Mouse (Mus musculus): ENCODE results near the gene Gpx8.

DNA sequence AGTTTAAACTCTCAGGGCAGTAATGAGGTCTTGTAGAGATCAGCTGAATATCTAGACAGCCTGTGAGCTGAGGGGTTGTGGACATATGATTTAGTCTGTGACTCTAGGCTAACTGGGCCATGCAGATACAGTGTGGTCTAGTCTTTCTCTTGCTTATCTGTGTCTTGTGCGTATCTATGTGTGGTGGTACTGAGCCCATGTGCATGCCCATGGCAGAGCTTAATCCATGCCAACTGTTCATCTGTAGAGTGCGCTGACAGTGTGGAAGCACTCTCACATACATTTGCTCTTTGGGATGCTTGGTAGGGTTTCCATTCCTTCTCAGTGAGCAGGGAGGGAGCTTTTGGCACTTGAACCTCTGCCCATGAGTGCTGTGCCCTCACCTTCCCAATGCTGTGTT lies 24.7 kb downstream of the Gpx8 start:
- TF ChIP-seq CTCF (IDR thresholded peaks at IDR 0.05; ENCODE audit: low read depth) (no peak), EP300 (IDR thresholded peaks at IDR 0.05; ENCODE audit: low read depth) (no peak)
